Mouse (Mus musculus) yolk sac, embryonic 10.5 days (tissue): ENCODE data around the gene Eif1ad.
"Not testable (repeated sequence)": the region's sequence is repeated elsewhere in the genome, so short reads cannot be mapped to it uniquely, and the experiment has no call there.

Source experiments
- DNase-seq: peaks from one replicate; pipeline ENCODE4 v3.0.0-alpha.2; 2017; ENCODE audit warnings: low spot score

The Eif1ad gene

DNA sequence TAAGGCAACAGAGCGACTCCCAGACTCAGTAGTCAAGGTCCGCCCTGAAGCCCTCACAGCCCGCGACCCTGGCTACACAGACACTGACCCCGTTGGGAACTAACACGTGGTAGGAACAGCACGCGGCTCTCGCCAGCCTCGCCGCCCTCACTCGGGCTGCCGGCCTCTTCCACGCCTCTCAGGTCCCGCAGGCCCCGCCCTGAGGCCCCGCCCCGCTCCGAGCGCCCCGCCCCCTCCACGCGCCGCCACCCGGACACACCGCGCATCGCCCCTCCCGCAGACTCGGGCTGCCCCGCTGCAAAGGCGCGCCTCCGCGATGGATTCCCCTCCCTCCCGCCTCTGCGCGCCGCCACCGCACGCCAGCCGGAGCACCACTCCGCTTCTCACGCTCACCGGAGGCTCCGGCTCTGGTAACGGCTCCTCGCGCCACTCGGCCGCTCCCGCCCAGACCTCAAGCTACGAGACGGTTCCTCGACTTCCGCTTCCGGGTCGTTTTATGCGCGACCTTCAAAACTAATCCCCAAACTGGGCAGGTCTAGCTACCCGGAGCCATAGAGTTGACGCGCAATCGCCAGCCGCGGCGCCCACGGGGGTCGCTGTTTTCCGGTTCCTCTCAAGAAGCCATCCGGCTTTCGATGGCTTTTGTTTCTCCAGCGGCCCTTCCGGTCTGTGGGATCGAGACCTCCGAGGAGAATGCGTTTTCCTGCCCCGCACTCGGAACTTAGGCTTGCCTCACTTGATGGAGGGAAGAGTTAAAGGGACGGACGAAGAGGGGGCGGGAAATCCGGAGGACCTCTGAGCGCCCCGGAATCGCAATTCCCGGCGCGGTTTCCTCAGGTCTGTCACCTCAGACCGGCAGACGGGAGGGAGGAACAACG is at the start of gene Eif1ad:
Gene Eif1ad, plus strand, starts transcription at position 567 of the 878 bp plus-strand sequence.
- DNase-seq: peak; percentile 97

GRCm38 (mm10) chr19:5323801-5324200 is 42.7 kb upstream of the Eif1ad start:
- DNase-seq: no peak

DNA sequence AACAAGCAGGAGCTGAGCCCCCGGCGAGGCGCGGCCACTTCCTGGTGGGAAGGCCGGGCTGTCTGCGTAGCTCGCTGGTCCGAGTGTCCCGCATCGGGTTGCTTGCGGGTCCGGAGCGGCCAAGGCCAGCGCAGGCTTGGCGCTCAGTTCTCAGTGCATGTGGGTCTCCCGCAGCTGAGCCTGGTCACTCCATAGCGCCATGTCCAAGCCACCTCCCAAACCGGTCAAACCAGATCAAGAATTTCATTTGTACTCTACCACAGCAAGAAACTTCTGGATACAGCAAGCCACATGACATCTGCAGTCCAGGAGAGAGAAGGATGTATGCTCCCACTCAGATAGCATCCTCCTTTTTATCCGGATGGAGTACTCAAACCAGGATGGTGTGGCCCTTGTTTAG is 38.6 kb upstream of the Eif1ad start:
- DNase-seq: no peak

DNA sequence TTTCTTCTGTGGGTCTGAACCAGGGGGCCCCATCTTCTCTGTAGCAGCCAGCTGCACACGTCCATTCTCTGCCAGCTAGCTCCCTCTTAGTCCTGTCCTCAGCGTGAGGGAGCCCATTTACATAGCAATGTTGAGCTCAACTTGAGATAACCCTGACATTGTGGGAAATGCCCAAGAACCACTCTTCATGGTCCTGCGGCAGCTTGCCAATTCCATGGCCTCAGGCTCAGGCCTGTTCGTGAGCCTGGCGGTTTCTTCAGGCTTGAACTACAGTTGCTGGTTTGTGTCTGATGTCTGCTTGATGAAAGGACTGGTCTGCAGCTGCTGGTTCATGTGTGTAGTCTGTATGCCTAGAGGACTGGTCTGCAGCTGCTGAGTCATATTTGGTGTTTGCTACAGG is 31.8 kb upstream of the Eif1ad start:
- DNase-seq: no peak

DNA sequence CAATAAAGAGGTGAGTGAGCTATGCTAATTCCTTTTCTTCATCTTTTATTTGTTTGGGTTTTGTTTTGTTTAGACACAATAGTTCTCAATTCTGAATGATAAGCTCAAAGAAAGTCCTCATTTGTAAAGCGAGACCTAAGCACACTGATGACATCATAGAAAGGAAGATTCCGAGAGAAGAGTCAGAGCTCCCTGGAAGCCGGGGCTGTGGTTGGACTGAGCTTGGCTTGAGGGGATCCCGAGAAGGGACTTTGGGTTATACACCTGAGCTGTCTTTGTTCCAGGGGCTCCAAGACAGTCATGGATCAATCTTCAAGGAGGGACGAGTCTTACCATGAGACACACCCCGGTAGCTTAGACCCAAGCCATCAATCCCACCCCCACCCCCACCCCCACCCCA is 31.1 kb upstream of the Eif1ad start, which contains the start of gene Catsper1:
Gene Catsper1, plus strand, starts transcription at position 301 of the 400 bp plus-strand sequence.
- DNase-seq: no peak

DNA sequence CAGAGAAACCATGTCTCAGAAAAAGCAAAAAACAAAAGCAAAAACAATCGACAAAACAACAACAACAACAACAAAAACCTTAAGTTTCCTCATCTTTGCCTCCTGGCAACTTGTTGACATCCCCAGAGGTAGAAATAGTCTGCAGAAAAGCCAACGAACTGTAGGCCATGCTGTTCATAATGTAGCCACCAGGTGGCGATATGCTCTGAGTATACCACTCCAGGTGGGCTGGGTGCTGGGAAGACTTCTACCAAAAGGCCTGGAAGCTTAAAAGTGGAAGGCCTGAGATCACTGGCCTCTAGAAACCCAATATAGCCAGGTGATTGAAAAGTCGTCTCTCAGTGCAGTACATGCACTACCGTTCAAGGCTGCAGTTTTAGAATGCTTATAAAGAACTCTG is 28.6 kb upstream of the Eif1ad start:
- peak; percentile 47 for DNase-seq

GRCm38 (mm10) chr19:5341360-5341759 is 25.2 kb upstream of the Eif1ad start:
- no peak for DNase-seq

DNA sequence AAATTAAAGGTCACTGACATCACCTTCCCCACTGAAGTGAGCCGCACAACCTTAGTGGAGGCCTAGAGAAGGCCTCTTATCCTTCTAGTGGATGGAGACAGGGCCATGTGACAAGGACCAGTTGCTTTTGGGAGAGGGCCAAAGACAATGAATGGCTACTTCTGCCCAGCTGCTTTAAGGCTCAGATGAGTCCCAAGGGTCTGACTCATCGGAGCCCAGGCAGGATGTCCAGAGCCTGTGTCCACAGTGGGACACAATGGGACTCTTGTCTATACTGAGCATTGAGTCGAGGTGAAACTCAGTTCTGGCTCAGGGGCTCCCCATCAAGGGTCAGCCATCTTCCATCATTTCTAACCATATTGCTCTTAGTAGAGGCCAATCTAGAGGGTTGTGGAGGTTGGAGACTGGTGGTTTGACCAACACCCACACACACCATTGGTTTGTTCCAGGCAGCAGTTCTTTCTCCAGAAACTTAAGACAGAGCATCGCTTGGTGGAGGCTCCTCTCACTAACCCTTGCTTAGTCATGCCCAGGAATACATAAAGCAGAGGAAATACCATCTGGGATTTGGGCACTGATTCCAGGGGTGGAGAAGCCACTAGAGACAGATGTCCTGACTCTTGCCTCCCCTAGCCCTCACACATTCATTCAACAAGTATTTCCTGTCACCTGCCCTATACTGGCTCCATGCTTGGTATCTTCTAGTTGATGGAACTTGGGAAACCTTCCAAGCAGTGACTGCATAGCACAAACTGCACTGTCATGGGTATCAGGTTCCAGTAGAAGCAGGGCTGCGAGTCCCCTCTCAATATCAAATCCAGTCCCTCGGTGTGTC is 21.0 kb upstream of the Eif1ad start:
- DNase-seq: no peak

DNA sequence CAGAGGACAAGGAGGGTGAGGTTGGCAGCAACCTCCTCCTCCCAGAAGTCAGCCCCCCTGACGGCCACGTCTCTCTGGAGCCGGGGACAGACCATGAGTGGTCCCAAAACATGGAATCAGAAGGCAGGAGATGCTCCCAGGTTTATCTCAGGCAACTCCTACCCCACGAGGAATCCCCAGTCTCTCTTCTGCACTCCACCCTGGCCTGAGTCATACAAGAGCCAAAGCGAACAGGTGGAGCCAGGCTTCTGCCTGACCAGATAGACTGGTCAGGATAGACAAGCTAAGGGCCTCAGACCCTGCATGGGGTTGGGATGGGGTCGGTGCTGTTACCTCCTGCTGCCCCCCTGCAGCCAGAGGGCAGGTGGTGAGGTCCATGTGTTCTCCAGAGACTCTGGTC is 18.5 kb upstream of the Eif1ad start:
- DNase-seq: no peak

DNA sequence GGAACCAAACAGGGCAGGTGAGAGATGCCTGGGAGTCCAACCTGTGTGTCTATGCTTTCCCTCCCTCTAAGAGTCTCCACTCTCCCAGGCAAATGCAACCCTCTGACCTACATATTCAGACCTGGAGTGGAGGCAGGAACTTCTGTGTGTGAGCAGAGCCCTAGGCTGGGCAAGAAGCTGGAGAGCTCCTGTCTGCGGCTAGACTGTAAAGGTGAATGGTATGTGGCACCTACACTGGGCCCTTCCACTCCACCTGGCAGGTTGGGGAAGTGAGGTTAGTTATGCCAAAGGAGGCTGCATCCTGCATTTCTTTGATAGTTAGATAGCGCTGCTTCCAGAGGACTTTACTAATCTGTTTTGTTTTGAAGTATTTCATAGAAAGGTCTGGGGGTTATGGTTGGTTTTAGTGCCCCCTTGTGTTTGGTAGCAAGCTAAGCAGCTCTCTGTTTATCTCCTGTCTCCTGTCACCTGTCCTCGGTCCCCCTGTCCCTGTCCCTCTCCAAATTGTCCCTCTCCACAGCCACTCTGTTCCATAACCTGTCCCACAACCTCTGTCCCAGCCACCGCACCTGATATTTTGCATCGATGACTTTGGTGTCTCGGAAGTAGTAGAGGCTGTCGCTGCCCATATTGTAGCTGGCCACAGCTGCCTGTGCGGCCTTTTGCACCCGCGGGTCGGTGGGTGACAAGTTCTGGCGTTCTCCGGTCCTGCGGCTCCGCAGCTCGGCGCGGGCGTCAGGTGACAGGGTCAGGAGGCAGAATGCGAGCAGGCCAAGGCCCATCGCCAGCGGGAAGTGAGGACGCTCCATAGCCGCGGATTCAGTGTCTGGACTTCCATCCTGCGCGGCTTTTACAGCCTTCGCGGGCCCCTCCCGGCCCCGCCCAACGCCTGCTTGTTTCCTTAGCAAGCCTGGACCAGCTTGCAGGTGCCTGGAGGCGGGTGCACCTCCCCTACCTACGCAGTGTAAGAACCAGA is 17.7 kb upstream of the Eif1ad start:
- peak; percentile 44 for DNase-seq

DNA sequence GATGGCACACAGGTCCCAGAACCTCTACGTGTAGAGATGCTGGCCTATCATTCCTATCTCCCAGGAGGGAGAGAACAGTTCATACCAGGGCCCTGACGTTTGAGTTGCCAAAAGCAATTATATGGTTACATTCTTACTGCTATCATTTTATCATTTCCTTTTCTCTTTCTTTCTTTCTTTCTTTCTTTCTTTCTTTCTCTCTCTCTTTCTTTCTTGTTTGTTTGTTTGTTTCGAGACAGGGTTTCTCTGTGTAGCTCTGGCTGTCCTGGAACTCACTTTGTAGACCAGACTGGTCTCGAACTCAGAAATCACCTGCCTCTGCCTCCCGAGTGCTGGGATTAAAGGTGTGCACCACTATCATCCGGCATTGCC is 17.1 kb upstream of the Eif1ad start, which contains the start of gene Cst6:
Gene Cst6, minus strand, starts transcription at position 73 of the 372 bp plus-strand sequence.
- not testable (repeated sequence) for DNase-seq

DNA sequence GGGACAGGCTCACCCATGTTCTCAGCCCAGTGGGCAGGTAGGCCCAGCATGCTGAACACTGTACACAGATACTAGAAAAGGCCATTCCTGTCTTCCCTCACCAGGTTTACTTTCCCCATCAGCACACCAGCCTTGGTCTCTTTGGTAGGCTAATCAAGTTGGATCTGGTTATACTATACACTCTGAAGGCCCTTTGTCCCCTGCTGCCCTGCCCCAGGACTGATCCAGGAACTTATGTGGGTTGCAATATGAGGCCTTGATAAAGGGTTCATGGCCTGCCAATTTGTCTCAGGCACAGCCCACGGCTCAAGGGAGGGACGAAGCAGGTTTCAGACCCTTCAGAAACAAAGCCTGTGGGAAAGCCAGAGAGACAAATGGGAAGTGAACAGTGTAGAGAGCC is 12.9 kb upstream of the Eif1ad start:
- no peak for DNase-seq

- peak; percentile 46 for DNase-seq
Observed at GRCm38 (mm10) chr19:5356080-5356479, 10.5 kb upstream of the Eif1ad start.

- DNase-seq: no peak
Observed at GRCm38 (mm10) chr19:5362186-5362585, 4.4 kb upstream of the Eif1ad start.

GRCm38 (mm10) chr19:5364124-5364523 is 2.4 kb upstream of the Eif1ad start:
- DNase-seq: no peak

GRCm38 (mm10) chr19:5365751-5366150 is 790 bp upstream of the Eif1ad start:
- DNase-seq: no peak

DNA sequence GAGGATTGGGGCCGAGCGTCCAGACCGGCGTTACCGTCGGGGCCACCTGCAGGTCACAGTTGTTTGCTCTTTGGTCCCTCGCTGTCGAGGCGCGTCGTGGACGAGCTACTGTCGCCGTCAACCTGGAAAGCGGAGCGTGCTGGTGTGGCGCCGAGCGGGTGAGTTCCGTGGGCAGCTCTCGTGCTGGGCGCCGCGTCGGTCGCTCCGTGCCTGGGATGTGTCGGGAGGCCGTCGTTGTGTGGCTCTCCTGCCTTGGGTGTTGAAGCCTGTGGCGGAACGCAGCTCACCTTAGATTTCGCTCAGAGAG is 465 bp downstream of the Eif1ad start, which contains the start of gene Banf1:
Gene Banf1, minus strand, starts transcription at position 116 of the 307 bp plus-strand sequence.
- no peak for DNase-seq

GRCm38 (mm10) chr19:5367455-5367854 is 914 bp downstream of the Eif1ad start:
- no peak for DNase-seq

DNA sequence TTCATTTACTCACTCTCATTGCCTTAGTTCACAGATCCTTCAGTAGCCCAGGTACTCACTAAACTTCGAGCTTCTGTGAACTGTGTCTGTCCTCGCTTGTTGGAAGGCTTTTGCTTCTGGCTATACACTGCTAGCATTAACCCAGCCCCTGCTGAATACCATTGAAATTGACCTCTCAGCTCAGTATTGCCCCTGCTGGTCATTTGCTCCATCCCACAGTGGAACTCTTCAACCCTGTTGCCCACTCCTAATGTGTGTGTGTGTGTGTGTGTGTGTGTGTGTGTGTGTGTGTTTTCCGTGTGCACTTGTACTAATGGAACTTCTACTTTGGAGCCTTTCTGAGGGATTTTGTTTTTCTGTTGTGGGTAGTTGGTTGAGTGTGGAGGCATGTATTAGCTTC is 4.4 kb downstream of the Eif1ad start:
- no peak for DNase-seq

DNA sequence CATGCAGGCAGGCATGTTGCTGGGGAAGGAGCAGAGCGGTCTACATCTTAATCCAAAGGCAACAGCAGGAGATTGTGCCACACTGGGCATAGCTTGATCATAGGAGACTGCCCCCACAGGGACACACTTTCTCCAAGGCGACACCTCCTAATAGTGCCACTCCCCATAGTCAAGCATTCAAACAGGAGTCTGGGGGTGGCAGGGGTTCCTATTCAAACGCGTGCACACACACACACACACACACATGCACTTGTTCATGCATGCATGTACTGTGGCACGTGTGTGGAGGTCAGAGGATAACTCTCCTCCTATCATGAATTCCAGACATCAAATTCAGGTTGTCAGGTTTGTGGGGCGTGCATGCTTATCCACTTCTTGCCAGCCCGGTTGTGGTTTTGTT is 6.2 kb downstream of the Eif1ad start:
- no peak for DNase-seq

- no peak for DNase-seq
Observed at GRCm38 (mm10) chr19:5374177-5374576, 7.6 kb downstream of the Eif1ad start.

- peak; percentile 80 for DNase-seq
Observed at GRCm38 (mm10) chr19:5374748-5375147, 8.2 kb downstream of the Eif1ad start.
